Mouse (Mus musculus) midbrain, embryonic 13.5 days (tissue): Measurements from ENCODE around the gene Cyb5rl. TPM values are rescaled to one million over a fixed set of nuclear protein-coding genes. Genes with fewer than 3 reads are reported as not detected.
A peak's percentile ranks its signal among the peaks of the same experiment; 100 is the strongest.

ENCODE experiments used
- ATAC-seq: fragments of 200-750 bp; cut with Nextera tagmentation; 2 replicates; pipeline ENCODE4 v1.8.0; 2017; ENCODE audit warnings: mild to moderate bottlenecking, moderate TSS enrichment, moderate library complexity
- H3K27ac ChIP-seq: fragments of 300-500 bp; sonication (generic); 2 replicates; pipeline ENCODE4 v1.5.1; 2015; ENCODE audit warnings: inconsistent platforms, mild to moderate bottlenecking, moderate library complexity
- H3K27me3 ChIP-seq: fragments of 300-500 bp; sonication (generic); 2 replicates; pipeline ENCODE4 v1.6.1; 2015; ENCODE audit warnings: mild to moderate bottlenecking, inconsistent platforms
- H3K36me3 ChIP-seq: fragments of 300-500 bp; sonication (generic); 2 replicates; pipeline ENCODE4 v1.6.1; 2015; ENCODE audit warnings: mild to moderate bottlenecking, inconsistent platforms
- H3K4me1 ChIP-seq: fragments of 300-500 bp; sonication (generic); replicated peaks from 2 replicates; pipeline ENCODE4 v1.6.1; 2015; ENCODE audit warnings: inconsistent platforms
- H3K4me2 ChIP-seq: fragments of 300-500 bp; sonication (generic); replicated peaks from 2 replicates; pipeline ENCODE4 v1.6.1; 2015; ENCODE audit warnings: moderate library complexity, mild to moderate bottlenecking, inconsistent platforms
- H3K4me3 ChIP-seq: fragments of 300-500 bp; sonication (generic); replicated peaks from 2 replicates; pipeline ENCODE4 v1.5.1; 2015; ENCODE audit warnings: mild to moderate bottlenecking, inconsistent platforms
- H3K9ac ChIP-seq: fragments of 300-500 bp; sonication (generic); replicated peaks from 2 replicates; pipeline ENCODE4 v1.6.1; 2015; ENCODE audit warnings: mild to moderate bottlenecking, inconsistent platforms
- H3K9me3 ChIP-seq: fragments of 300-500 bp; sonication (generic); 2 replicates; pipeline ENCODE4 v1.6.1; 2016; ENCODE audit warnings: mild to moderate bottlenecking, inconsistent platforms
- WGBS: fragments of 180-500 bp; shearing (Covaris S2); methylation state at CpG from one replicate; pipeline ENCODE4 v1.1.7; 2015; 5-methylcytosine and 5-hydroxymethylcytosine counted together
- polyA plus RNA-seq: library from polyadenylated mRNA; unstranded; fragments of >200 nt; fragmentation: Nextera tagmentation; extraction: Ambion mirVana; gene quantifications from 2 replicates; pipeline ENCODE4 v1.2.1, GENCODE M21; 2015

Gene Cyb5rl
- polyA plus RNA-seq, 1 experiment from 2014 or later: 3.5 TPM

GRCm38 (mm10) chr4:107039270-107039669 is 27.5 kb upstream of the Cyb5rl start:
- H3K9ac ChIP-seq: no peak overlapping the region
- peaks cover 91% of the 10 kb centered on the region for H3K36me3 ChIP-seq
- ATAC-seq: 0 out of 2 replicates have a peak, but pooled peaks have one; percentile 46
- no peaks in the 10 kb centered on the region for H3K27me3 ChIP-seq
- H3K4me1 ChIP-seq: peaks cover 17% of the 10 kb centered on the region
- H3K27ac ChIP-seq: peak overlapping the region; percentile 74
- H3K9me3 ChIP-seq: no peaks in the 10 kb centered on the region
- WGBS: 58% methylated on average over 8 of the region's 8 CpGs
- no peak overlapping the region for H3K4me2 ChIP-seq
- no peak overlapping the region for H3K4me3 ChIP-seq

GRCm38 (mm10) chr4:107042304-107042703 is 24.5 kb upstream of the Cyb5rl start:
- peaks cover 90% of the 10 kb centered on the region for H3K36me3 ChIP-seq
- no peak overlapping the region for H3K27ac ChIP-seq
- H3K9ac ChIP-seq: no peak overlapping the region
- H3K4me3 ChIP-seq: no peak overlapping the region
- H3K9me3 ChIP-seq: no peaks in the 10 kb centered on the region
- no peaks in the 10 kb centered on the region for H3K27me3 ChIP-seq
- H3K4me2 ChIP-seq: no peak overlapping the region
- peaks cover 17% of the 10 kb centered on the region for H3K4me1 ChIP-seq
- WGBS: 92% methylated on average over 6 of the region's 6 CpGs
- ATAC-seq: no peak

GRCm38 (mm10) chr4:107045188-107045587 is 21.6 kb upstream of the Cyb5rl start:
- no peak for ATAC-seq
- Histone ChIP-seq H3K4me2 (no peak overlapping the region), H3K9ac (no peak overlapping the region), H3K27me3 (no peaks in the 10 kb centered on the region), H3K36me3 (peaks cover 85% of the 10 kb centered on the region), H3K9me3 (no peaks in the 10 kb centered on the region), H3K27ac (no peak overlapping the region), H3K4me3 (no peak overlapping the region), H3K4me1 (no peaks in the 10 kb centered on the region)
- 96% methylated on average over 13 of the region's 13 CpGs for WGBS

- H3K4me3 ChIP-seq: no peak overlapping the region
- H3K4me2 ChIP-seq: no peak overlapping the region
- WGBS: 87% methylated on average over 5 of the region's 5 CpGs
- no peak for ATAC-seq
- no peak overlapping the region for H3K27ac ChIP-seq
- no peak overlapping the region for H3K9ac ChIP-seq
- H3K36me3 ChIP-seq: peaks cover 68% of the 10 kb centered on the region
- 0 out of 2 replicates have a peak, but pooled peaks cover 3% of the 10 kb centered on the region for H3K4me1 ChIP-seq
- no peaks in the 10 kb centered on the region for H3K27me3 ChIP-seq
- H3K9me3 ChIP-seq: no peaks in the 10 kb centered on the region
Measured at GRCm38 (mm10) chr4:107047806-107048205, 19.0 kb upstream of the Cyb5rl start.

GRCm38 (mm10) chr4:107048568-107049162 is 18.1 kb upstream of the Cyb5rl start:
- 0 out of 2 replicates have a peak, but pooled peaks cover 3% of the 10 kb centered on the region for H3K4me1 ChIP-seq
- 90% methylated on average over 11 of the region's 11 CpGs for WGBS
- no peak overlapping the region; the same call in 1 of the 2 replicates for H3K9ac ChIP-seq
- no peaks in the 10 kb centered on the region for H3K9me3 ChIP-seq
- no peak overlapping the region for H3K27ac ChIP-seq
- H3K4me2 ChIP-seq: no peak overlapping the region
- no peak for ATAC-seq
- H3K27me3 ChIP-seq: no peaks in the 10 kb centered on the region
- H3K4me3 ChIP-seq: no peak overlapping the region
- H3K36me3 ChIP-seq: peaks cover 64% of the 10 kb centered on the region

GRCm38 (mm10) chr4:107051889-107052288 is 14.9 kb upstream of the Cyb5rl start:
- 0 out of 2 replicates have a peak, but pooled peaks cover 3% of the 10 kb centered on the region for H3K4me1 ChIP-seq
- H3K27me3 ChIP-seq: no peaks in the 10 kb centered on the region
- H3K4me3 ChIP-seq: no peak overlapping the region
- no peak overlapping the region for H3K9ac ChIP-seq
- no peak overlapping the region; the same call in 1 of the 2 replicates for H3K27ac ChIP-seq
- WGBS: 58% methylated on average over 3 of the region's 4 CpGs
- no peak for ATAC-seq
- H3K9me3 ChIP-seq: no peaks in the 10 kb centered on the region
- H3K36me3 ChIP-seq: peaks cover 47% of the 10 kb centered on the region
- H3K4me2 ChIP-seq: no peak overlapping the region

GRCm38 (mm10) chr4:107052962-107053553 is 13.7 kb upstream of the Cyb5rl start:
- no peak for ATAC-seq
- 45% methylated on average over 5 of the region's 5 CpGs for WGBS

GRCm38 (mm10) chr4:107056088-107056487 is 10.7 kb upstream of the Cyb5rl start:
- H3K27ac ChIP-seq: 0 out of 2 replicates have a peak overlapping the region, but pooled peaks have one; percentile 25
- no peak overlapping the region for H3K9ac ChIP-seq
- H3K9me3 ChIP-seq: no peaks in the 10 kb centered on the region
- 98% methylated on average over 3 of the region's 3 CpGs for WGBS
- H3K36me3 ChIP-seq: peaks cover 57% of the 10 kb centered on the region
- no peak overlapping the region for H3K4me2 ChIP-seq
- H3K4me3 ChIP-seq: no peak overlapping the region
- H3K4me1 ChIP-seq: 0 out of 2 replicates have a peak, but pooled peaks cover 2% of the 10 kb centered on the region
- no peaks in the 10 kb centered on the region for H3K27me3 ChIP-seq
- ATAC-seq: no peak

More at GRCm38 (mm10) chr4:107052962-107053553, 13.7 kb upstream of the Cyb5rl start:
- H3K4me2 ChIP-seq: no peak overlapping the region
- H3K4me1 ChIP-seq: 0 out of 2 replicates have a peak, but pooled peaks cover 3% of the 10 kb centered on the region
- H3K9ac ChIP-seq: no peak overlapping the region
- no peak overlapping the region for H3K4me3 ChIP-seq
- peak overlapping the region; percentile 51 for H3K27ac ChIP-seq
- H3K27me3 ChIP-seq: no peaks in the 10 kb centered on the region
- no peaks in the 10 kb centered on the region for H3K9me3 ChIP-seq
- H3K36me3 ChIP-seq: peaks cover 47% of the 10 kb centered on the region

- Histone ChIP-seq H3K9me3 (no peaks in the 10 kb centered on the region), H3K36me3 (peaks cover 75% of the 10 kb centered on the region), H3K27ac (no peak overlapping the region), H3K27me3 (no peaks in the 10 kb centered on the region), H3K4me3 (no peak overlapping the region), H3K4me1 (no peaks in the 10 kb centered on the region), H3K4me2 (no peak overlapping the region), H3K9ac (no peak overlapping the region)
- WGBS: 91% methylated on average over 5 of the region's 5 CpGs
- no peak for ATAC-seq
Measured at GRCm38 (mm10) chr4:107058346-107058745, 8.4 kb upstream of the Cyb5rl start.

GRCm38 (mm10) chr4:107058781-107059180 is 8.0 kb upstream of the Cyb5rl start:
- Histone ChIP-seq H3K4me3 (no peak overlapping the region), H3K4me1 (no peaks in the 10 kb centered on the region), H3K9me3 (no peaks in the 10 kb centered on the region), H3K36me3 (peaks cover 80% of the 10 kb centered on the region), H3K27me3 (no peaks in the 10 kb centered on the region), H3K4me2 (no peak overlapping the region), H3K9ac (no peak overlapping the region), H3K27ac (no peak overlapping the region)
- no peak for ATAC-seq
- 89% methylated on average over 6 of the region's 6 CpGs for WGBS

- Histone ChIP-seq H3K27ac (no peak overlapping the region), H3K4me3 (no peak overlapping the region), H3K4me1 (peaks cover 13% of the 10 kb centered on the region), H3K9me3 (no peaks in the 10 kb centered on the region), H3K9ac (no peak overlapping the region), H3K36me3 (peaks cover 79% of the 10 kb centered on the region), H3K27me3 (no peaks in the 10 kb centered on the region), H3K4me2 (no peak overlapping the region)
- no peak for ATAC-seq
- 96% methylated on average over 4 of the region's 4 CpGs for WGBS
Measured at GRCm38 (mm10) chr4:107061560-107061959, 5.2 kb upstream of the Cyb5rl start.

GRCm38 (mm10) chr4:107063214-107063613 is 3.6 kb upstream of the Cyb5rl start:
- Histone ChIP-seq H3K4me1 (peaks cover 20% of the 10 kb centered on the region), H3K9me3 (no peaks in the 10 kb centered on the region), H3K27ac (no peak overlapping the region), H3K36me3 (peaks cover 63% of the 10 kb centered on the region), H3K27me3 (peaks cover 2% of the 10 kb centered on the region; the same call in 1 of the 2 replicates), H3K4me2 (no peak overlapping the region), H3K4me3 (no peak overlapping the region), H3K9ac (no peak overlapping the region)
- ATAC-seq: no peak
- WGBS: 90% methylated on average over 3 of the region's 3 CpGs
